Mouse (Mus musculus): ENCODE results near the gene Gm11444. TPM values are rescaled to one million over a fixed set of nuclear protein-coding genes. Genes with fewer than 3 reads are reported as not detected.

The Gm11444 gene
- polyA plus RNA-seq, 1 experiment = not detected

GRCm38 (mm10) chr11:85844144-85844965 lies 5.8 kb downstream of the Gm11444 start:
- TF ChIP-seq GATA1 (IDR thresholded peaks at IDR 0.05; ENCODE audit: low read length) (no peak), TAL1 (IDR thresholded peaks at IDR 0.05; ENCODE audit: low read length) (no peak)
- no peaks in the 10 kb centered on the region for H3K36me3 ChIP-seq (ENCODE audit: control insufficient read depth)
- H3K4me1 ChIP-seq (ENCODE audit: control insufficient read depth) = peaks cover 33% of the 10 kb centered on the region
- peaks cover 27% of the 10 kb centered on the region; the same call in 1 of the 2 replicates for H3K9me3 ChIP-seq (ENCODE audit: control insufficient read depth, low read length)
- peak overlapping the region; percentile 54 for H3K4me3 ChIP-seq (replicated peaks)
- peaks cover 93% of the 10 kb centered on the region for H3K27me3 ChIP-seq (ENCODE audit: control insufficient read depth)

GRCm38 (mm10) chr11:85843347-85843692 lies 6.8 kb downstream of the Gm11444 start:
- H3K4me1 ChIP-seq (ENCODE audit: control insufficient read depth) = peaks cover 28% of the 10 kb centered on the region
- no peaks in the 10 kb centered on the region for H3K36me3 ChIP-seq (ENCODE audit: control insufficient read depth)
- peaks cover 94% of the 10 kb centered on the region for H3K27me3 ChIP-seq (ENCODE audit: control insufficient read depth)
- peak overlapping the region; percentile 23 for H3K4me3 ChIP-seq (replicated peaks)
- TF ChIP-seq GATA1 (IDR thresholded peaks at IDR 0.05; ENCODE audit: low read length) (no peak), TAL1 (IDR thresholded peaks at IDR 0.05; ENCODE audit: low read length) (no peak)
- peaks cover 27% of the 10 kb centered on the region for H3K9me3 ChIP-seq (ENCODE audit: control insufficient read depth, low read length)

DNA sequence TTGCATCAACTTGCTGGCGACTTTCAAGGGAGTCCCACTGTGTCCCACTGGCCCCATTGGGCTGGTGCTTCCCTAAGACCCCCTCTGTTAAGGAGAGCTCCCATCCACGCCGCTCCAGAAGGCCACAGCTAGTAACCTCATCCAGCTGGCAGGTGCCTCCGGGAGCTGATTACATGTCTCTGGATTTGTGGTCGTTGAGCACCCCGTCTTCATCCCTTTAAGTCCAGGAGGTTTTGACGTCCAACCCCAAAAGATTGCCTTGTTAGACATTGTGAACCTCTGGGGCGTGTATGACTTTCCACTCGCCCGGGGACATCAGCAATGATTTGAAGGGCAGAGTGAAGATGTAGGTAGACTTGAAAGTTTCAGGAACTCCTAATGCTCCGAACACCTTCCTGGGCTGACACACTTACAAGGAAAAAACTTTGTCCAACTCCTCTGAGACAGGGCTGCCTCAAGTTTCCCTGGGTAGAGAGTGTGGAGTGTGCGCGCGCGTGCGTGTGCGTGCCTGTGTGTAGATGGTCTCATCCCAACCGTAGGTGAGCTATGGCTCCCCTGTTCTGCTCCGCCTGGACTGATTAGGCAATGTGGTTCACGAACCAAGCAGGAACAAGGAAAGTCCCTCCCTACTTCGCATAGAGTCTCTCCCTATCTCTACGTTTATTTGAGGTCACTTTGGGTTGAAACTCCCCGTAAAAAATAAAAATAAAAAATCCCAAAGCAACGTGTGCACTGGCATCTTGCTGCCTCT lies 7.4 kb downstream of the Gm11444 start:
- Histone ChIP-seq H3K9me3 (ENCODE audit: control insufficient read depth, low read length) (peaks cover 33% of the 10 kb centered on the region), H3K4me3 (replicated peaks) (no peak overlapping the region), H3K36me3 (ENCODE audit: control insufficient read depth) (no peaks in the 10 kb centered on the region), H3K4me1 (ENCODE audit: control insufficient read depth) (peaks cover 28% of the 10 kb centered on the region), H3K27me3 (ENCODE audit: control insufficient read depth) (peaks cover 96% of the 10 kb centered on the region)
- TF ChIP-seq GATA1 (IDR thresholded peaks at IDR 0.05; ENCODE audit: low read length) = no peak

- H3K4me1 ChIP-seq (ENCODE audit: control insufficient read depth) = peaks cover 28% of the 10 kb centered on the region
- H3K27me3 ChIP-seq (ENCODE audit: control insufficient read depth) = peaks cover 100% of the 10 kb centered on the region
- no peaks in the 10 kb centered on the region for H3K36me3 ChIP-seq (ENCODE audit: control insufficient read depth)
- H3K9me3 ChIP-seq (ENCODE audit: control insufficient read depth, low read length) = peaks cover 40% of the 10 kb centered on the region
- TF ChIP-seq TAL1 (IDR thresholded peaks at IDR 0.05; ENCODE audit: low read length) (no peak), GATA1 (IDR thresholded peaks at IDR 0.05; ENCODE audit: low read length) (no peak)
- no peak overlapping the region for H3K4me3 ChIP-seq (replicated peaks)
These were observed 8.2 kb downstream of the Gm11444 start for GRCm38 (mm10) chr11:85841980-85842379.

- H3K4me1 ChIP-seq (ENCODE audit: control insufficient read depth) = peaks cover 28% of the 10 kb centered on the region
- no peak overlapping the region for H3K4me3 ChIP-seq (replicated peaks)
These were observed 8.9 kb downstream of the Gm11444 start for GRCm38 (mm10) chr11:85841211-85841681.

DNA sequence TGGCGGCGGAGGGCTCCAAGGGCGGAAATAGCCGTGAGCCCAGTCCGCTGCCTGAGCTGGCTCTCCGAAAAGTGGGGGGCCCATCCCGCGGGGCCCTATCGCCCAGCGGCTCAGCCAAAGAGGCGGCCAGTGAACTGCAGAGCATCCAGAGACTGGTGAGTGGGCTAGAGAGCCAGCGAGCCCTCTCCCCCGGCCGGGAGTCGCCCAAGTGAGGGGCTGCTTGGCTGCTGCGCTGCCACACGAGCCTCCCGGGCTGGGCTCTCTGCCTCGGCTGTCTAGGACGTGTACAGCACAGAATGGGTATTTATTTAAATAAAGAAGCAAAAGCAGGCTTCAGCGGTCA lies 9.4 kb downstream of the Gm11444 start:
- TF ChIP-seq GATA1 (IDR thresholded peaks at IDR 0.05; ENCODE audit: low read length) = no peak
- no peak for TF ChIP-seq TAL1 (IDR thresholded peaks at IDR 0.05; ENCODE audit: low read length)
- peaks cover 100% of the 10 kb centered on the region for H3K27me3 ChIP-seq (ENCODE audit: control insufficient read depth)
- H3K4me3 ChIP-seq (replicated peaks) = no peak overlapping the region
- no peaks in the 10 kb centered on the region for H3K36me3 ChIP-seq (ENCODE audit: control insufficient read depth)
- H3K9me3 ChIP-seq (ENCODE audit: control insufficient read depth, low read length) = peaks cover 41% of the 10 kb centered on the region
- H3K4me1 ChIP-seq (ENCODE audit: control insufficient read depth) = peaks cover 28% of the 10 kb centered on the region

More at GRCm38 (mm10) chr11:85841211-85841681, 8.9 kb downstream of the Gm11444 start:
- Histone ChIP-seq H3K27me3 (ENCODE audit: control insufficient read depth) (peaks cover 100% of the 10 kb centered on the region), H3K9me3 (ENCODE audit: control insufficient read depth, low read length) (peaks cover 41% of the 10 kb centered on the region), H3K36me3 (ENCODE audit: control insufficient read depth) (no peaks in the 10 kb centered on the region)
- TF ChIP-seq GATA1 (IDR thresholded peaks at IDR 0.05; ENCODE audit: low read length) = no peak
- TF ChIP-seq TAL1 (IDR thresholded peaks at IDR 0.05; ENCODE audit: low read length) = no peak

GRCm38 (mm10) chr11:85840031-85840802 lies 9.9 kb downstream of the Gm11444 start:
- peaks cover 28% of the 10 kb centered on the region for H3K4me1 ChIP-seq (ENCODE audit: control insufficient read depth)

DNA sequence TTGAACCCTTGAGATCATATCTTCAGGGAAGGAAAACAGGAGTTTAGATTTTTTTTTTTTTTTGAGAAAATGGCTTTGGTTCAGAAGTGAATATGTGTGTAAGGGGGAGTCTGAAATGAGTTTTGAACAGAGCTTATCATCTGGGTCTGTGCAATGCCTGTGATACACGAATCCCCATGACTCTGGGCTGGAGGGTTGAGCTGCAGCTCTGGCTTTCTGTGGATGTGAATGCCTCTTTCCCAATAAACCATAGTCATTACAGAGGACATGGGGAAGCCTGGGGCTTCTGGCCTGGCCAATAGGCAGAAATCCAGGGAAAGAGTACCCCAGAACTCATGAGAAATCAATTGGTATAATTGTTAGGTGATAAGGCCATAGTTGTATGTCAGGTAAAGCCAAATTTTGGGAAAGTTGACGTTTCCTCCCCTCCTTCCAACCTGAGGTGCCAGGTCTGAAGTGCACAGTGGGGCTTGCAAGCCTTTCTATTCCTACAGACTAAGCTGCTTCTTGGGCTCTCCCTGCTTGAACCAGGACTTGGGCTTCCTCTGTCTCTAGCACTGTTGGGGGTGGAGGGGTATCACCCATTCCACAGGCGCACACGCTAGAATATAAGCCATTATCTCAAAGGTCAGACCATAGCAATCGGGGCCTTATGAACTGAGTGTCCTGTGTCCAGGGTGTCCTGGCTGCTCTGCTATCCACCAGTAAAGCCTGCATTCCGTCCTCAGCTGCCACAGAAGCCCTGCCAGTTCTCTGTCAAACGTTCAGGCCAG lies 10.7 kb downstream of the Gm11444 start:
- peaks cover 100% of the 10 kb centered on the region for H3K27me3 ChIP-seq (ENCODE audit: control insufficient read depth)
- TF ChIP-seq GATA1 (IDR thresholded peaks at IDR 0.05; ENCODE audit: low read length) (no peak), TAL1 (IDR thresholded peaks at IDR 0.05; ENCODE audit: low read length) (no peak)

More at GRCm38 (mm10) chr11:85840031-85840802, 9.9 kb downstream of the Gm11444 start:
- TF ChIP-seq GATA1 (IDR thresholded peaks at IDR 0.05; ENCODE audit: low read length) = no peak
- H3K4me3 ChIP-seq (replicated peaks) = no peak overlapping the region
- peaks cover 41% of the 10 kb centered on the region for H3K9me3 ChIP-seq (ENCODE audit: control insufficient read depth, low read length)
- H3K36me3 ChIP-seq (ENCODE audit: control insufficient read depth) = no peaks in the 10 kb centered on the region
- H3K27me3 ChIP-seq (ENCODE audit: control insufficient read depth) = peaks cover 100% of the 10 kb centered on the region

More for the DNA sequence above, 10.7 kb downstream of the Gm11444 start:
- Histone ChIP-seq H3K4me3 (replicated peaks) (no peak overlapping the region), H3K4me1 (ENCODE audit: control insufficient read depth) (peaks cover 24% of the 10 kb centered on the region), H3K36me3 (ENCODE audit: control insufficient read depth) (no peaks in the 10 kb centered on the region), H3K9me3 (ENCODE audit: control insufficient read depth, low read length) (peaks cover 44% of the 10 kb centered on the region)

Data from erythroblast, embryonic 14.5 days (primary cell).